Comparison of ENCODE assay signal across 14 mouse cellular contexts in the genomic region with DNA sequence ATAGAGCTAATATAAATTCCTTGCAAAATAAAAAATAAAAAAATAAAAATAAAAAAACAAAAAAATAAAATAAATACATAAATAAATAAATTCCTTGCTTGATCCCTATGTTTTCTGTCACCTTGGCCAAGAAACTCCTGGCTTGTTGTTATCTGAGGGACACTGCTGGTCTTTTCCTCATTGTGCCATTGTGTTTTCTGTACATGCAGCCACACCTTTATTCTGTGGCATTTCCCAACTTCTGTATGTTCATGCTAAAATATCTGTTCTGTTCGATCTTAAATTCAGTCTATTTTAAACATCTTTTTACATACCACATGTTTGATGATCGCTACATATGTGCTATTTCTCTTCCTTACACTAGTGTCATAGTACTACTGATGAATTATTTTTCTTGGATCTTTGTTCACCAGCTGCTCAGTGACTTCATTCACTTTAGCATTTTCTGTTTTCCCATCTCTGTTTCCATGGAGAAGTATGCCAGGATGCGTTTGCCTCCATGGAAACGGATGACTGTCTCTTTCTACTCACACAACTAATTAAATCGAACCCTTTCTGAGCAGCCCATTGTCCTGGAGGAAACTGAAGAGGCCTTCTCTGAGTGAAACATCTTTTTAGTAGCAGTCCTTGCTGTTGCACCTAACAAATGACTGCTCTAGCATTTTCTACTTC. TPM values are rescaled to one million over a fixed set of nuclear protein-coding genes. Genes with fewer than 3 reads are reported as not detected.
A peak's percentile ranks its signal among the peaks of the same experiment; 100 is the strongest.
DNase-seq lines count a peak whose midpoint lies in the region; ATAC-seq and TF ChIP-seq lines count a peak whose summit lies in the region.
"Had no signal": no experiment of that assay in that cellular context is flagged by ENCODE, and none has a peak within 500 bp of the region (broad histone marks: within the 10 kb centered on the region; RNA-seq: fewer than 3 reads in every experiment).

No protein-coding gene starts in this region.

- 47% methylated on average over 5 of the region's 5 CpGs for WGBS in hindbrain, embryonic 10.5 days
- WGBS in intestine, embryonic 15.5 days: 84% methylated on average over 5 of the region's 5 CpGs
- 93% methylated on average over 5 of the region's 5 CpGs for WGBS in kidney, adult 2 months

- H3K27ac ChIP-seq in hindbrain, embryonic 10.5 days: peak overlapping the region; percentile 69
- H3K27ac ChIP-seq in intestine, embryonic 15.5 days: no peak overlapping the region
- H3K27ac ChIP-seq in kidney, adult 2 months (ENCODE audit: insufficient read depth, low read depth, low read length): no peak overlapping the region
- H3K27ac ChIP-seq: embryonic facial prominence, embryonic 13.5 days; limb, embryonic 12.5 days; stomach, postnatal 0 days had no signal

- peaks cover 2% of the 10 kb centered on the region; the same call in 1 of the 2 replicates for H3K9me3 ChIP-seq in hindbrain, embryonic 10.5 days
- H3K9me3 ChIP-seq in intestine, embryonic 15.5 days: no peaks in the 10 kb centered on the region
- H3K9me3 ChIP-seq: embryonic facial prominence, embryonic 13.5 days; limb, embryonic 12.5 days had no signal

- no peaks in the 10 kb centered on the region for H3K27me3 ChIP-seq in hindbrain, embryonic 10.5 days (ENCODE audit: insufficient read depth, poor library complexity, severe bottlenecking)
- no peaks in the 10 kb centered on the region for H3K27me3 ChIP-seq in intestine, embryonic 15.5 days (replicated peaks)
- H3K27me3 ChIP-seq in kidney, adult 2 months (replicated peaks; ENCODE audit: control insufficient read depth, insufficient read depth, low read length): no peaks in the 10 kb centered on the region
- H3K27me3 ChIP-seq: embryonic facial prominence, embryonic 13.5 days; limb, embryonic 12.5 days had no signal

- intact Hi-C loops in left cerebral cortex, postnatal 36 days (cut with DNase I): no loop called here

- no peak overlapping the region for H3K4me2 ChIP-seq in intestine, embryonic 15.5 days (replicated peaks)
- H3K4me2 ChIP-seq: embryonic facial prominence, embryonic 13.5 days; limb, embryonic 12.5 days had no signal

- no peak for ATAC-seq in intestine, embryonic 15.5 days

- no peak overlapping the region for H3K4me3 ChIP-seq in hindbrain, embryonic 10.5 days
- H3K4me3 ChIP-seq in intestine, embryonic 15.5 days (replicated peaks): no peak overlapping the region
- H3K4me3 ChIP-seq in kidney, adult 2 months (ENCODE audit: insufficient read depth, low read depth, low read length): no peak overlapping the region
- H3K4me3 ChIP-seq: embryonic facial prominence, embryonic 13.5 days; limb, embryonic 12.5 days had no signal

- no peak for TF ChIP-seq CTCF in kidney, adult 2 months (conservative IDR thresholded peaks at IDR 0.05; ENCODE audit: insufficient read depth, insufficient read length, low read depth, low read length)

- peaks cover 10% of the 10 kb centered on the region for H3K36me3 ChIP-seq in hindbrain, embryonic 10.5 days
- H3K36me3 ChIP-seq in intestine, embryonic 15.5 days: no peaks in the 10 kb centered on the region
- H3K36me3 ChIP-seq in kidney, adult 2 months (ENCODE audit: control insufficient read depth, insufficient read depth, low read length): no peaks in the 10 kb centered on the region

- H3K9ac ChIP-seq in intestine, embryonic 15.5 days: no peak overlapping the region
- H3K9ac ChIP-seq: embryonic facial prominence, embryonic 13.5 days; limb, embryonic 12.5 days had no signal

- H3K4me1 ChIP-seq in hindbrain, embryonic 10.5 days (replicated peaks): peaks cover 19% of the 10 kb centered on the region
- no peaks in the 10 kb centered on the region for H3K4me1 ChIP-seq in intestine, embryonic 15.5 days (replicated peaks)
- H3K4me1 ChIP-seq in kidney, adult 2 months (ENCODE audit: control insufficient read depth, insufficient read depth, low read length): no peaks in the 10 kb centered on the region
- H3K4me1 ChIP-seq: embryonic facial prominence, embryonic 13.5 days; limb, embryonic 12.5 days had no signal

- peak; percentile 17 for DNase-seq in left cerebral cortex, adult 11 months (ENCODE audit: low spot score)
- no peak for DNase-seq in left cerebral cortex, postnatal 36 days (ENCODE audit: low spot score in 2 of 2)
- DNase-seq in hindbrain, embryonic 10.5 days (ENCODE audit: low spot score): peak; percentile 45
- peak; percentile 72 for DNase-seq in mesoderm, embryonic 11.5 days (ENCODE audit: low read depth, low spot score)
- DNase-seq in retina, postnatal 1 day: peak; percentile 93
- no peak for DNase-seq in spleen, adult 12 weeks (ENCODE audit: low spot score)
- DNase-seq in kidney, adult 2 months: no peak
- DNase-seq: B cell, adult 2 months; gastrocnemius, postnatal 25 days; lung, postnatal 36 days had no signal

- TF ChIP-seq POLR2A in kidney, adult 2 months (IDR thresholded peaks at IDR 0.05; ENCODE audit: low read depth, low read length): no peak

RNA-seq across cellular contexts. Expression of a gene that starts 7.7 kb away (rescaled TPM):
- total RNA-seq in left cerebral cortex, postnatal 36 days (2021): 10 to 100 TPM; 12.7 to 14.5 TPM
- 8.7 and 9.4 TPM in 2 replicates for polyA plus RNA-seq in hindbrain, embryonic 10.5 days (2016; fragmentation: Nextera tagmentation; extraction: Ambion mirVana)
- 6.6 and 6.8 TPM in 2 replicates for polyA plus RNA-seq in intestine, embryonic 15.5 days (2015; fragmentation: Nextera tagmentation; extraction: Ambion mirVana)
- polyA plus RNA-seq in kidney, adult 2 months (2012; rRNA removed): 4.5 and 4.6 TPM in 2 replicates

RNA-seq across cellular contexts. Expression of a gene that starts 7.9 kb away (rescaled TPM):
- total RNA-seq in left cerebral cortex, postnatal 36 days (2021): 10 to 100 TPM; 30.0 to 39.7 TPM
- polyA plus RNA-seq in hindbrain, embryonic 10.5 days (2016; fragmentation: Nextera tagmentation; extraction: Ambion mirVana): 63.2 and 64.3 TPM in 2 replicates
- polyA plus RNA-seq in intestine, embryonic 15.5 days (2015; fragmentation: Nextera tagmentation; extraction: Ambion mirVana): 99.6 and 110 TPM in 2 replicates
- 19.4 and 33.8 TPM in 2 replicates for polyA plus RNA-seq in kidney, adult 2 months (2012; rRNA removed)

Comparison
In these comparisons a context has a peak if more than half of its experiments do, and no peak if none do; other contexts are left out.
1. DNase-seq: peak in left cerebral cortex, adult 11 months (single experiment), hindbrain, embryonic 10.5 days (single experiment), mesoderm, embryonic 11.5 days (single experiment) and retina, postnatal 1 day (single experiment); none in left cerebral cortex, postnatal 36 days (0 of 2), spleen, adult 12 weeks (single experiment) and kidney, adult 2 months (single experiment).